Mouse (Mus musculus): Measurements from ENCODE around the gene Cdca5.
A peak's percentile ranks its signal among the peaks of the same experiment; 100 is the strongest.

Gene Cdca5

GRCm38 (mm10) chr19:6105586-6105985 is 20.8 kb downstream of the Cdca5 start, which contains the start of gene Naaladl1:
TSS of gene Naaladl1 (plus strand) at chr19:6105782.
- no peak for DNase-seq

- DNase-seq: no peak
Observed at GRCm38 (mm10) chr19:6113116-6113515, 28.3 kb downstream of the Cdca5 start.

- DNase-seq: no peak
Observed at GRCm38 (mm10) chr19:6116113-6116850, 31.5 kb downstream of the Cdca5 start.

- DNase-seq: no peak
Observed at GRCm38 (mm10) chr19:6117346-6117985, 32.7 kb downstream of the Cdca5 start.

- DNase-seq: peak; percentile 90
Observed at GRCm38 (mm10) chr19:6117986-6118676, 33.3 kb downstream of the Cdca5 start, which contains the start of gene Sac3d1. TSS of gene Sac3d1 (minus strand) at chr19:6118650.

- no peak for DNase-seq
Observed at GRCm38 (mm10) chr19:6118677-6119185, 33.9 kb downstream of the Cdca5 start.

- peak; percentile 47 for DNase-seq
Observed at GRCm38 (mm10) chr19:6121761-6122160, 37.0 kb downstream of the Cdca5 start.

GRCm38 (mm10) chr19:6123330-6123729 is 38.5 kb downstream of the Cdca5 start:
- DNase-seq: no peak

GRCm38 (mm10) chr19:6124898-6125297 is 40.1 kb downstream of the Cdca5 start:
- DNase-seq: no peak

GRCm38 (mm10) chr19:6126289-6126688 is 41.5 kb downstream of the Cdca5 start:
- DNase-seq: peak; percentile 74

GRCm38 (mm10) chr19:6126789-6127580 is 42.2 kb downstream of the Cdca5 start:
- no peak for DNase-seq

- DNase-seq: peak; percentile 99
Observed at GRCm38 (mm10) chr19:6127760-6128341, 43.1 kb downstream of the Cdca5 start, which contains the start of gene Snx15. TSS of gene Snx15 (minus strand) at chr19:6128304.

- peak; percentile 59 for DNase-seq
Observed at GRCm38 (mm10) chr19:6130414-6131128, 45.8 kb downstream of the Cdca5 start.

- peak; percentile 84 for DNase-seq
Observed at GRCm38 (mm10) chr19:6132171-6132827, 47.5 kb downstream of the Cdca5 start.

- DNase-seq: peak; percentile 57
Observed at GRCm38 (mm10) chr19:6133197-6133596, 48.4 kb downstream of the Cdca5 start.

- no peak for DNase-seq
Observed at GRCm38 (mm10) chr19:6136397-6136796, 51.6 kb downstream of the Cdca5 start.

GRCm38 (mm10) chr19:6139701-6140100 is 54.9 kb downstream of the Cdca5 start:
- DNase-seq: no peak

- DNase-seq: no peak
Observed at GRCm38 (mm10) chr19:6140374-6140677, 55.5 kb downstream of the Cdca5 start.

- DNase-seq: peak; percentile 96
Observed at GRCm38 (mm10) chr19:6140678-6141393, 56.1 kb downstream of the Cdca5 start, which contains the start of gene Batf2. TSS of gene Batf2 (plus strand) at chr19:6140983.

- peak; percentile 87 for DNase-seq
Observed at GRCm38 (mm10) chr19:6141394-6141749, 56.6 kb downstream of the Cdca5 start, which contains the start of gene Arl2. TSS of gene Arl2 (minus strand) at chr19:6141548.
